Mouse (Mus musculus) telencephalon, adult 2 months (tissue): Measurements from ENCODE around the gene Rhox4b.
"Not testable (repeated sequence)": the region's sequence is repeated elsewhere in the genome, so short reads cannot be mapped to it uniquely, and the experiment has no call there.

Experiments
- DNase-seq: peaks from one replicate; pipeline ENCODE4 v3.0.0-alpha.2; 2011; ENCODE audit warnings: low read depth, low spot score

Rhox4b gene

DNA sequence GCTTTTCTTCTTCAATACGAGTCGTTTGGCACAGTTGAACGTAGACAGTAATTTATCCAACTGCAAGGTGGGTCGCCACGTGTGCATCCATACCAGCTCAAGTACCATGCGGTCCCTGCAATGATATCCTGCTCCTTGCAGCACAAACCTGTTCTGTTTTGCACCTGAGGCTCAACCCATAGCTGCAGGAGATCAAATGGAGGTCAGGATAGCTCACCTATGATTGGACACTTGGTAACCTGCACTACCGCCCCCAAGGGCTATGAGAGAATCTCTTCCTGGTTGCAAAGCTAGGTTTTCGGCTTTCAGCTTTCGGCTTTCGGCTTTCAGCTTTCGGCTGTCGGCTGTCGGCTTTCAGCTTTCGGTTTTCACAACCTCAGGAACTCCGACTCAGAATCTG lies at the start of gene Rhox4b:
Gene Rhox4b, plus strand, starts transcription at position 301 of the 400 bp plus-strand sequence.
- DNase-seq: not testable (repeated sequence)

DNA sequence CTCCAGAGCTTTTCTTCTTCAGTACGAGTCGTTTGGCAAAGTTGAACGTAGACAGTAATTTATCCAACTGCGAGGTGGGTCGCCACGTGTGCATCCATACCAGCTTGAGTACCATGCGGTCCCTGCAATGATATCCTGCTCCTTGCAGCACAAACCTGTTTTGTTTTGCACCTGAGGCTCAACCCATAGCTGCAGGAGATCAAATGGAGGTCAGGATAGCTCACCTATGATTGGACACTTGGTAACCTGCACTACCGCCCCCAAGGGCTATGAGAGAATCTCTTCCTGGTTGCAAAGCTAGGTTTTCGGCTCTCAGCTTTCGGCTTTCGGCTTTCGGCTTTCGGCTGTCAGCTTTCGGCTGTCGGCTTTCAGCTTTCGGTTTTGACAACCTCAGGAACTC lies 41.7 kb upstream of the Rhox4b start, which contains the start of gene Rhox4a2:
Gene Rhox4a2, plus strand, starts transcription at position 301 of the 400 bp plus-strand sequence.
- not testable (repeated sequence) for DNase-seq

DNA sequence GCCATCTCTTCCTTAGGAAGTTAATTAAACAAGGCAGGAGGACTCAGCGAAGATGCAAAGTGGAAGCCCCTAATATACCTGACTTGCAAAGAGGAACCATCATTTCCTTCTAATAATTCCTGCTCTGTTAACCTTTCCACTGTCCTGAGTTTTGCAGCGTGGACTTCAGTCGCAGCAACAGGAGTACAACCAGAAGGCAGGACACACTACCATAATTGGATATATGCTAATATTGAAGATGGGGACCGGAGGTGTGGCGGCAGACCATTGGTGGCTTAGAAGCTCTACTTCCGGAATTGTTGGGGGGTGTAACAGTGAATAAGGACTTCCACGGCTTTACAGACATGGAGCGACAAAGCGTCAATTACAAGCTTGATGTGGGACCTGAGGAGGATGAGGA lies 20.5 kb upstream of the Rhox4b start, which contains the start of gene Rhox2b:
Gene Rhox2b, plus strand, starts transcription at position 301 of the 400 bp plus-strand sequence.
- not testable (repeated sequence) for DNase-seq

DNA sequence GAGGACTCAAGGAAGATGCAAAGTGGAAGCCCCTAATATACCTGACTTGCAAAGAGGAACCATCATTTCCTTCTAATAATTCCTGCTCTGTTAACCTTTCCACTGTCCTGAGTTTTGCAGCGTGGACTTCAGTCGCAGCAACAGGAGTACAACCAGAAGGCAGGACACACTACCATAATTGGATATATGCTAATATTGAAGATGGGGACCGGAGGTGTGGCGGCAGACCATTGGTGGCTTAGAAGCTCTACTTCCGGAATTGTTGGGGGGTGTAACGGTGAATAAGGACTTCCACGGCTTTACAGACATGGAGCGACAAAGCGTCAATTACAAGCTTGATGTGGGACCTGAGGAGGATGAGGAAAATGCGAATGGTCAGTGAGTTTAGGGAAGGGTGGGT lies 21.1 kb downstream of the Rhox4b start, which contains the start of gene Rhox2c:
Gene Rhox2c, plus strand, starts transcription at position 301 of the 400 bp plus-strand sequence.
- DNase-seq: not testable (repeated sequence)

DNA sequence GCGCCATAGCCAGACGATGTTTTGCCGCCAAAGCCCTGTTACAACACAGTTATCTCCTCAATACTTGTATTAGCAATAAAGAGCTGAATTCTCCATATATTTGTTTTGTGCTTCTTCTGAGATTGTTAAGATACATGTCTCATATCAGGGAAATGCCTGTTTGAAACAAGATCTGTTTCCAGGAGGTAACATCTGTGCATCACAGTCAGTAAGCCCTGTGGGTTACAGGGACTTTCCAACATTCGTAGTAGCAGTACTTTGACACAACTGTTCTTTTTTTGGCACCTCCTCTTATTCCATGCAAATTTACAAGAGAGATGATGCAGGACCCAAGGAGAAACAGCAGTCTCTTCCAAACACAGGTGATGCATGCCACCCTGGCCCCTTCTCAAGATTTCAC lies 26.0 kb downstream of the Rhox4b start, which contains the start of gene Rhox3c:
Gene Rhox3c, plus strand, starts transcription at position 301 of the 400 bp plus-strand sequence.
- not testable (repeated sequence) for DNase-seq

DNA sequence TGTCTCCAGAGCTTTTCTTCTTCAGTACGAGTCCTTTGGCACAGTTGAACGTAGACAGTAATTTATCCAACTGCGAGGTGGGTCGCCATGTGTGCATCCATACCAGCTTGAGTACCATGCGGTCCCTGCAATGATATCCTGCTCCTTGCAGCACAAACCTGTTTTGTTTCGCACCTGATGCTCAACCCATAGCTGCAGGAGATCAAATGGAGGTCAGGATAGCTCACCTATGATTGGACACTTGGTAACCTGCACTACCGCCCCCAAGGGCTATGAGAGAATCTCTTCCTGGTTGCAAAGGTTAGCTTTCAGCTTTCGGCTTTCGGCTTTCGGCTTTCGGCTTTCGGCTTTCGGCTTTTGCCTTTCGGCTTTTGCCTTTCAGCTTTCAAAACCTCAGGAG lies 47.7 kb downstream of the Rhox4b start, which contains the start of gene Rhox4c:
Gene Rhox4c, plus strand, starts transcription at position 301 of the 400 bp plus-strand sequence.
- DNase-seq: not testable (repeated sequence)
